Mouse (Mus musculus): Measurements from ENCODE around the gene Cenpv.
"Not testable (repeated sequence)": the region's sequence is repeated elsewhere in the genome, so short reads cannot be mapped to it uniquely, and the experiment has no call there.

Cenpv gene

GRCm38 (mm10) chr11:62553186-62553585 is 14.1 kb upstream of the Cenpv start:
- no peak for DNase-seq

DNA sequence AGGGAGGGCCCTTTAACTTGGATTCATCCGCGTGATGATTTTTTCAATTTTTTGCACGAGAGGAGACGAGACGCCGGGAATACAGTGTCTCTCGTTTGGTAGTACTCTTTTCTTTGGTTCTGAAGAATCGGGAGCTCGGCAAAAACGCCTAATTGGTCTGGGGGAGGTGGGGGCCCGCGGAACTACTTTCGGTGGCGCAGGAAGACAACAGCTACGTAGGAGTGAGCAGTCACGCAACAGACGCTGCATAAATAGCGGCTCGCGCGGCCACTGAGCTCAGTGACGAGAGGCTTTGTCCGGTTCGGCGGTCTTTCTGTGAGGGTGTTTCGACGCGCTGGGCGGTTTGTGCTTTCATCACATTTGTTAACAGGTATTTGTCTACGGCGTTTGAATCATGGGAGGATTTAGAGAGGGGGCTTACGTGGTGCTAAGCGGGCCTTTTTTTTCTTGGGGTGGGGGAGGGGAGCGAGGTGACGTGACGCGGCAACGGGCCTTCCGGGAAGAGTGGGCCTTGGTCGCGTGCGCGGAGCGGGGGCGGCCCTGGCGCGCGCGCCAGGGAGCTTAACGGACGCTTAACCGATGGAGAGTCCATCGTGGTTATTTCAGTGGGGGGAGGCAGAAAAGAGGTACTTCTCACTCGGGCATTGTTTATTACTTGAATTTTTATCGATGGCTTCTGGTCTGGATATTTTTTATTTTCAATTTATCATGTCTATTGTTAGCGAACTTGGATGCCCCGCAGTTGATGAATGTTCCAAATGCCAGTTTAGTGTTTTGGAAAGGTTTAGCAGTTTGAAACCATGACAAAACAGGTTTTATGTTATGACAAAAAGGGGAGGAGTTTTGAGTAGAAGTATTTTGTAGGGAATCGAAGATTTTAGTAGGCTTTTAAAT is 12.4 kb upstream of the Cenpv start:
- DNase-seq: peak; percentile 92

DNA sequence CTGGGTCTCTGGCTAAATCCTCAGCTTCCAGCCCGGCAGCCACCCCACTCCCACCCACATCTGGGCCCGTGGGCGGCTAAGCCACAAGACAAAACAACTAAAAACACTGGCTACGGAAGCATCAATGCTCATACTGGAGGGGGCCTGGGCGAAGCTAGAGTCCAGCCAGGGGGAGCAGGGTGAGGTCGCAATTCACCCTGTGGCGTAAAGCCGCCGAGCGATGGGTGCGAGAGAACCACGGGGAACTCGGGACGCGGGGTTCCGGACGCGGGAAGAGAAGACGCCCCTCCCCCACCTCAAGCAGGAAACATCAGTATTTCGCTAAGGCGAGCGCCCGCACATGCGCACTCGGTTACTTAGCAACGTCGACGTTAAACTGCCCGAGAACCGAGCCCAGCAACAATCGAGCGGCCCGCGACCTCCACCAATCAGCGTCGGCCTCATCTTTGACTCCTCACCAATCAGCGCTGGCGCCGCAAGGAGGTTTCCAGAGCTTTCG is 11.7 kb upstream of the Cenpv start, which contains the start of gene Ubb:
Gene Ubb, plus strand, starts transcription at position 445 of the 499 bp plus-strand sequence.
- peak; percentile 99 for DNase-seq

DNA sequence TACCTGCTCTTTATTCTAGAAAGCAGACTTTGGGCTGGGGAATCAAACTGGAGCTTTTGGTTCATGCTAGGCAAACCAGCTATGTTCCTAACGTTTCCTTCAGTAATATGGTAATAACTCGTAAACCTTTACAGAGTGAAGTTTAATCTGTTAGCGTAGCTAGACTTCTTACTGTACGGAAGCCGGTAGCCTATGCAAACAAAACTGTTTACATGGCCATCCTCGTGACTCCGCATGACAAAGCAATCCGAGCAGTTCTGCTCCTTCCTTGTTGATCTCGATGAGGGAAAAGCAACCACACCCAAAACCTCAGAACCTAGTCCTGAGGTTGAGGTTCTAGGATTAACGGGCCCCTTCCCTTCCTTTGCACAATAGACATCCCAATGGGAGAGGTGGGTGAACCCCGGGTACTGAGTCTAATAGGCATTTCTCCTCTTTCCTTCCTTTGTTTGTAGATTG is 11.2 kb upstream of the Cenpv start:
- DNase-seq: peak; percentile 87

DNA sequence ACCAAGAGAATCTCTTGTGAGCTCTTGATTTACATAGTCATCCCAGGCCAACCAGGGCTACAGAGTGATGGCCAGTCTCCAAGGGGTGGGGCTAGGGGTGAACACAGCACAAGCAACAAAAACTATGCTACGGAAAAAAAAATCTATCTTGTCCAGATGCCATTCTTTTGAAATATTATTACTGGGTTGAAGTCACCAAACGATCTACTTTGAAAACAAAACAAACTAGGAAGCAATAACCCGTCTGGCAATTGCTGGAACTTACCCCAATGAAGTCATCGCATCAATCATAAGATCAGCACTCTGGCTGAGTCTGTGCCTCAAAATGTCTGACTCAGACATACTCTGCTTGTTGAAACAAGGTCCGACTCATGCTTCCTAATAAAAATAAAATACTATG is 10.7 kb upstream of the Cenpv start:
- peak; percentile 72 for DNase-seq

- no peak for DNase-seq
These were observed 4.9 kb upstream of the Cenpv start for GRCm38 (mm10) chr11:62543991-62544390.

DNA sequence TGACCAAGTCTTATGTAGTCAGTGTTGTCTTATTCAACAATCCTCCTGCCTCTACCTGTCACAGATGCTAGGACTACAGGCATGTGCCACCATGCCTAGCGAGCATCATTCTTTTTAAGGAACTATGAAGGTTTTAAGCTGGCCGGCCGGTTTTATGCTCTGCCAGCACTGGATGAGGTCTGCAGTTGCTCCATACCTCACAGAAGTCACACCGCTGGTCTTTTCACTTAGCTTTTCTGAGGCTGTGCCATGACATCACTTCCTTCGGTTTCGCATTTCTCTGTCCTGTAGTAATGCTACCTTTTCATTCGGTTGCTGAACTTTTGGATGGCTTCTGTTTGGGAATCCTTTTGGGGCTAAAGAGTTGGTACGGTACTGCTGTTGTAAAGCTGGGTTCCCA is 2.5 kb upstream of the Cenpv start:
- no peak for DNase-seq

DNA sequence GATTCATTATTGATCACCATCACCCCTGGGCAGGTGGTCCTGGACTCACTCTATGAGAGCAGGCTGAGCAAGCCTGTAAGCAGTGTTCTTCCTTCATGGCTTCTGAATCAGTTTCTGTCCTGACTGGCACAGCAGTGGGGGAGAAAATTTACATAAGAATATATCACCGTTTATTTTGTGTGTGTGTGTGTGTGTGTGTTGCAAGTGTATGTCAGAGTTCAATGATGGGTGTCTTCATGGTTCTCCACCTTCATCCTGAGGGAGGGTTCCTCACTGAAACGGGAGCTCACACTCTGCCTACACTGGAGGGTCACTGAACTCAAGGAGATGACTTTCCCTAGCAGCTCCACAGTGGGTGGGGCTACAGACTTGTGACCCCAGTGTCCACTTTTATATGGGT is 1.9 kb upstream of the Cenpv start:
- no peak for DNase-seq

GRCm38 (mm10) chr11:62540167-62540566 is 1.1 kb upstream of the Cenpv start:
- no peak for DNase-seq

- DNase-seq: peak; percentile 73
These were observed 556 bp downstream of the Cenpv start for GRCm38 (mm10) chr11:62538321-62539088.

GRCm38 (mm10) chr11:62537590-62537989 is 1.5 kb downstream of the Cenpv start:
- DNase-seq: no peak

- no peak for DNase-seq
These were observed 2.0 kb downstream of the Cenpv start for GRCm38 (mm10) chr11:62537089-62537488.

- no peak for DNase-seq
These were observed 16.8 kb downstream of the Cenpv start for GRCm38 (mm10) chr11:62522283-62522682.

DNA sequence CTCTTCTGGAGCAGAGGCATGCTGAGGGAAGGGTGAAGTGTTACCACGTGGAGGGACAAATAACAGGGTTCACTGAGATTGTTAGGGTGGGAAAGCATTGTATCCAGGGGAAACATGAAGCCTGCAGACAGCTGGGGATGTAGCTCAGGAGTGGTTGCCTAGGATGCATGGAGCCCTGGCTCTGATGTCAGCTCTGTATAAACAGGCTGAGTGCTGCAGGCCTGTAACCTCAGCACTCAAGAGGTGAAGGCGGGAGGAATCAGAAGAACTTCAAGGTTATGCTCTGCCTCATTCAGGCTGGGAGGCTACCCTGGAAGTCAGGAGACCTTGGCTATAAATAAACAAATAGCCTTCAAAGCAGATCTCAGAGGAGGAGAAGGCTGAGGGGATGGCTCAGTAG is 20.1 kb downstream of the Cenpv start:
- DNase-seq: no peak

- no peak for DNase-seq
These were observed 25.8 kb downstream of the Cenpv start for GRCm38 (mm10) chr11:62513311-62513710.

- DNase-seq: no peak
These were observed 26.5 kb downstream of the Cenpv start for GRCm38 (mm10) chr11:62512529-62513080.

DNA sequence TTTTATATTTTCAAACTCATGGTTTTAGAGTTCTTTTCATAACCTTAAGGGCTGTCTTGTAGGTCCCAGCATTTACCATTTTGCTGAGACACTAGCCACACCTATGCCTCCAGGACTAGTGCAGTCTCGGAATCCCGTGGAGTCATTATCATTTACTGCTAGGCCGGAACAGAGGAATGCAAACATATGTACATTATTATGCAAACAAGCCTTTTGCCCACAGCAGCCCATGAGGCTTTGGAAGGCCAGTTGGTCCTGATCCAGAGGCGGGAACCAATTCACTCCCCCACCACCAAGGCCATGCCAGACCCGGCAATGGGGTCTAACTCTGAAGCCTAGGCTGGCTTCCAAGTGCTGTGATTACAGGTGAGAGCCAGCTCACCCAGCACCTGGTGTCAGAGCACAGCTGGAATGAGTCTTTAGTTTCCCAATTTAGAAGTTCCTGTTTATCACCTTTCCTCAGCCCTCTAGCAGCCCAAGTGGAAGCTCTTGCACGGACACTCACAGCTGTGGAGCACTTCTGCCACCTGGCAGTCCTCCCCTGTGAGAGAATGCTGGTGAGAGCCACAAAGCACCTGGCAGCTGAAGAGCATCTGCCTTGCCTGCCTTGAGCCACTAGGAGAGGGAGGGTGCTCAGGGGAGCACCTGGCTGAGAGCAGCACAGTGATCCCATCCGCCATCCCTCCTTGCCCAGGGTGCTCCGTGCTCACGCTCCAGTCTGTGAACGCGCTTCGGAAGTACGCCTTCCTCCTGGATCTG is 27.4 kb downstream of the Cenpv start:
- DNase-seq: no peak

DNA sequence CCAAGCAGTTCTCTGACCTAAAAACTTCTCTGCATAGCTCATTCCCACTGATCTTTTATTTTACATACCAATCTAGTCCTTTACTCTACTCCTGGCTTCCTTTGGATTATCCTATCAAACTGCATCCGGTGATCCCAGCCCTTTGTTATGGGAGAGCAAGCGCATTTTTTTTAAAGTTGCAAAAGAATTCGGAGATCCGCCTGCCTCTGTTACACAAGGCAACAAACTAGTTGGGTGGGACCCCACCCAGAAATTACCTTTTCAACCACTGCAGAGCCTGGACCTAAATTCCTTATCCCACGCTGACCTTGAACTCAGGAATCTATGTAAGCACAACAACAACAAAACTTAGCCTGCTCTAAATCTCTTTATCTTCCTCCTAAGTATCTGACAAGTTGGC is 28.1 kb downstream of the Cenpv start:
- DNase-seq: no peak

DNA sequence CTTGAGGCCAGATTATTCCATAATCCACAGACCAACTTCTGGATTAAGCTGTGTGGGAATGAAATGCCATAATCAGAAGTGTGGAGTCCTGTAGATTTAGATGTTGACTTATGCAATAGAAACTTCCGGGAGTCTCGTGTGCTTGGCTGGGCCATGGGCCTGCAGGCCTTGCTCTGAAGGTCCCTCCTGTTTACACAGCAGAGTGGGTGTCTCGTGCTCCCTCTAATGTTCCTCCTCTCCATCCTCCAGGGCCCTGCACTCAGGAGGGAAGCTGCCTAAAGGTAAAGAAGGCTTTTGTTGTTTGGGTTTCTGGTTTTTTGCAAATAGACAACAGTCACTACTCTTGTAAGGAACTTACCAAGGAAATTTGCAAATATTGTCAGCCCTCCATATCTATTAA is 29.5 kb downstream of the Cenpv start:
- no peak for DNase-seq

GRCm38 (mm10) chr11:62508816-62509215 is 30.2 kb downstream of the Cenpv start:
- DNase-seq: not testable (repeated sequence)

DNA sequence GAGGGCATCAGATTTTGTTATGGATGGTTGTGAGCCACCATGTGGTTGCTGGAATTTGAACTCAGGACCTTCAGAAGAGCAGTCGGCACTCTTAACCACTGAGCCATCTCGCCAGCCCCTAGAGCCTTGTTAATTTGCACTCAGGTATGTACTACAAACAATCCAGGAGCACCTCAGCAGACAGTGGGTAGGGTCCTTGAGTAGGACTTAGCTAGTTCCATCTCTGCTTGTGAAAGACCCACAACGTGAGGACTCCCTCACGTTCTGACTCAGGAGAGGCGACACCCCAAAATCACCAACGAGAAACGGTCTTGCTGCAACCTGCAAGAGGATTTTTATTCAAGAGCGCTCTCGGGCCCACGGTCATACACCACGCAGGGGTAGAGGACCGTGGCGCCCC is 30.7 kb downstream of the Cenpv start:
- not testable (repeated sequence) for DNase-seq

DNA sequence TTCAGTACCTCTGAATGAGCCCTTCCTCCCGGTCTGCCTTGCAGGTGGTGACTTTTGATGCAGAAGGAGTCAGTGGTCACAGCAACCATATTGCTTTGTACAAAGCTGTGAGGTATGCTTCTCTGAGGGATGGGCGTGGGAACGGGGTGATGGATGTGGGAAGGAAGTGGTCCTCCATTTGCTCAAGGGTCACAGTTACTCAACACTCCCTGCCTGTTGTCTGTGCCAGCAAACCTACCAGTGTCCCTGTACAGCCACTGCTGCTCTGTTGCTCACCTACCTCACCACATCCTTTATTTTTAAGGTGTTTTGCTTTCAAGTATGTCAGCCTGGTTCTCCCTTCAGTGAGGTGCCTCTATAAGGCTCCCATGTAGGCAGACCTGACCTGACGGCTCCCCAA is 31.4 kb downstream of the Cenpv start:
- no peak for DNase-seq

GRCm38 (mm10) chr11:62500529-62500928 is 38.5 kb downstream of the Cenpv start:
- no peak for DNase-seq

Measured in liver (tissue).